Mouse (Mus musculus) kidney, adult 10 weeks (tissue): ENCODE measurements around the gene Hnrnpul2. TPM values are rescaled to one million over a fixed set of nuclear protein-coding genes. Genes with fewer than 3 reads are reported as not detected.

Experiments
- polyA plus RNA-seq: library from polyadenylated mRNA; stranded (reverse); fragments of 350-450 nt; fragmentation: Illumina TruSeq; extraction: RNeasy Lipid Tissue Mini Kit (QIAGEN cat#74804); gene quantifications from one replicate; pipeline ENCODE4 v1.2.3, GENCODE M21; 2014; ENCODE audit warnings: low read depth, low replicate concordance

Hnrnpul2 gene
- 109 TPM for polyA plus RNA-seq

GRCm38 (mm10) chr19:8819596-8820423 lies at the start of gene Hnrnpul2:
Gene Hnrnpul2, plus strand, starts transcription at chr19:8820010.

GRCm38 (mm10) chr19:8770567-8771270 lies 49.1 kb upstream of the Hnrnpul2 start, which contains the start of gene Tmem223:
Gene Tmem223, plus strand, starts transcription at chr19:8770996.

DNA sequence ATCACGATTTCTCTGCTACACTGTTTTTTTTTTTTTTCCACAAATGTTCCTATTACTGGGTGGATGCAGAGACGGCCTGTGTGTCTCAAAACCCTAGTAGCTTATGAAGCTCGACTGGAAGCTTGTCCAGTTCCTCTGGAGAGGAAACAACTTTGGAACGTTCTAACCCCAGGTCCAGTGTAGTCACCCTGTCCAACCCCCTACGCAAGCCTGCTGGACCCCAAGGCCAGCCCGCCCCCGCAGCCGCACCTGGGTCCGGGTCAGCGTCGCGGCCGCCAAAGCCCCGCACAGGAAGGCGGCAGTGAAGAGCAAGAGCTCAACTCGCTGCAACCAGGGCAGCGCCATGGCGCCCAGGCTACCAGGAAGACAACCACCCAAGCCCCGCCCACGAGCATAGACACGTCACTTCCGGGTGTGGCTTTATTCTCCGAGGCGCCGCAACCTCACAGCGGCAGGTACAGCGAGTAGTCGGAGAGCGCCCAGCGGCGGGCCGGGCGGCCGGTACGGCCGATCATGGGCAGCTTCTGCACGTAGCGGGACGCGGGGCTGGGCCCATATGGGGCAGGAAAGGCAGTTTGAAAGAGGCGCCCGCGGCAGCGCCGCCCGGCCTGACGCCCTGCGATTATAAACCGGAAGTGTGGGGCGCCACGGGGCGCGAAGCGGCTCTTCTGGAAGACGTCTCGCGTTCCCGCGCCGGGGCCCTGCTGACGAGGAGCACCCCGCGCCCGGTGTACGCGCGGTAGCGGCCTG lies 45.5 kb upstream of the Hnrnpul2 start, which contains the start of gene Tmem179b:
TSS of gene Tmem179b (minus strand) at position 382 of the 750 bp plus-strand sequence.

GRCm38 (mm10) chr19:8786008-8786781 lies 33.6 kb upstream of the Hnrnpul2 start, which contains the start of gene Taf6l:
Gene Taf6l, minus strand, starts transcription at chr19:8786417.

DNA sequence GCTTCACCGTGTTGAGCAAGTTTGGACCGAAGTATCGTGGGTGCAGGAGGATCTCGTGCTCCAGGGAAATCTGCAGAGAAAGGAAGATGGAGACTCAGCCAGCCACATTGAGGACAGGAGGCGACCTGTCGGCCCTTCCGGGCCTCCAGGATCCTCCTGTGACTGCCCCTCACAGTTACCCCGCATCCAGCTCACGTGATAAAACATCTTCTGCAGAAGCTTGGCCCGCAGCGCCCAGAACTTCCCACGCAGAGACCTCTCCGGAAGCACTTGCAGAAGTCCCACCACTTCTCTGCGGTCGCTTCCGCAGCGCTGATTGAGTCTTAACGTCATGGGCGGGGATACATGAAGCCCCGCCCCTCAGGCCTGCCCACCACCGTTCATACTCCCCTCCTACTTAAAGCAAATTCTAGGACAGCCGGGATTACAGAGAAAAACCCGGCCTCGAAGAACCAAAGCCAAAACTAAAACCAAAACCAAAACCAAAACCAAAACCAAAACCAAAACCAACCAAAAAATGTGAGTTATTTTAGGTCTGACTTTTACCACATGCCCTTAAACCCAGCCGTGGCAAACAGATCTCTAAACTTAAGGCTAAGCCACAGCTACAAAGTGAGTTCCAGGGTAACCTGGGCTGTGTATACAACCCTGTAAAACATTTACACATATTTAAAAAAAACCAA lies 21.4 kb upstream of the Hnrnpul2 start, which contains the start of gene Polr2g:
TSS of gene Polr2g (minus strand) at position 314 of the 683 bp plus-strand sequence.

GRCm38 (mm10) chr19:8802130-8802821 lies 17.5 kb upstream of the Hnrnpul2 start, which contains the start of gene Zbtb3:
Gene Zbtb3, plus strand, starts transcription at chr19:8802555.

DNA sequence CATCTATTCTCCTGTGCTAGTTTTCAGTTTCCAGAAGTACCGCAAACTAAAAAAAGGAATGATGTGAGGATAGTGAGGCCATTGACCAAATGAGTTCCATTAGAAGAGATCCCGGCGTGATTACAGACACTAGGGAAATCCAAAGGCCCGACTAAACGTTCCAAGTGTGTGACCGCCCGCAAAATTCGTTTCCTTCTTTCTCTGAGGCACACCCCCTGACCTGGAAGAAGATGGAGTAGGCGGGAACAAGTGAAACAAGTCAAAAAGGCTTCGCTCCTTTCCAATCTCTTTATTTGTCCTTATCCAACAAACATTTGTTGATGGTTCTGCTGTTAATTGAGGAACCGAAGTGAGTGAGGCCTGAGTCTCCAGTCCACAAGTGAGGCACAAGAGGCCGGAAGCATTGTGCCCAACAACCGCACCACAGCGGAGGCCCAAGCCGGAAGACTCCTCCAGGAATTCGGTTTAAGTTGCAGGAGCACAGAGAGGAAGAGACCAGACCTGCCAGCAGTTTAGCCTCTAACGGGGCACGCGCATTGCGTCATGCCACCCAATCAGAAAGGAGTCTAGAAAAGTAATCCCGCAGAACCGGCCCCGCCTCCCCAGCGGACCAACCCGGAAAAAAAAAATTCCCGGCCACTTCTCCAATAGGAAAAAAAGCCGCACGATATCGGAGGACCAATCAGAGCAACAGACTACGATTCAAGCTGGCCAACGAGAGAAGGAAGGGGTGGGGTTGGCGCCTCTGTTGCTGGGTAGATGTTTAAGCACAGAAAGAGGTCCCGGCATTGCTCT lies 812 bp upstream of the Hnrnpul2 start, which contains the start of gene Ttc9c:
TSS of gene Ttc9c (minus strand) at position 533 of the 795 bp plus-strand sequence.

DNA sequence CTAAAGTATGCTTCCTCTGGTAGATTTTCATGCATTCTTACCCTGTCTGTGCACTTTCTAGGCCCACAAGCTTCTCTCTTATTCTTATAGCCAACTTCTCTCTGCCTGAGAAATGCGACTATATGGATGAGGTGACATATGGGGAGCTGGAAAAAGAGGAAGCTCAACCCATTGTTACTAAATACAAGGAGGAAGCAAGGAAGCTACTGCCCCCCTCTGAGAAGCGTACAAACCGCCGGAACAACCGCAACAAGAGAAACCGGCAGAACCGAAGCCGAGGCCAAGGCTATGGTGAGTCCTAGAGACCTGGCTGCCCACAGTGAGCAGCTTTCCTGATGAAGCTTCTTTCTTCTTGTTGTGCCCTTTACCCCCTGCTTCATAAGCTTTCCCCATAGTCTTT lies 9.8 kb downstream of the Hnrnpul2 start, which contains the start of gene AC129217.1:
TSS of gene AC129217.1 (plus strand) at position 114 of the 400 bp plus-strand sequence.

DNA sequence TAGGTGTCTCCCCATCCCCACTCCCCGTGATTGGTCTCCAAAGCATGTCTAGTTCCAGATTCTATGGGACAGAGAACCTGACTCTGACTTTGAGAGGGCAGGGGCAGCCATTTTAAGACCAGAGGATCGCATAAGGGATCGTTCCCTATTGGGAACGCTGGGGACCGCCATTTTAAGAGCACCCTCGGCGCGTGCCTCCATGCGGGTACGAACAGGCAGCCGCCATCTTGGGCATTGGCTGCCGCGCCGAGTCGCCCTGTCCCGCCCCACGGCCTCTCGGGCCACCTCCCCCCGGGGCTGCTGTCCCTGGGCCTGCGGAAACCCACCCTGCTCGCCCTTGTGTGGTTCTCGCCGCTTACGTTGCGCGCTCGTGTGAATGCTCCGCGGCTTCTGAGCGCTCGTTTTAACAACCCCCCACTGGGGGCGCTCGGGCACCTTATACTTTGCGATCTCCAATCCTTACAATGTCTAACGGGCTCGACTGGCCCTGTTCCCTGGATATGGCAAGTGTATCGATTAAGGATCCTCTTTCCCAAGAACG lies 17.5 kb downstream of the Hnrnpul2 start, which contains the start of gene Bscl2:
TSS of gene Bscl2 (plus strand) at position 217 of the 541 bp plus-strand sequence.

GRCm38 (mm10) chr19:8839103-8839907 lies 19.5 kb downstream of the Hnrnpul2 start, which contains the start of gene Gng3:
Gene Gng3, minus strand, starts transcription at chr19:8839194.

GRCm38 (mm10) chr19:8850402-8850901 lies 30.6 kb downstream of the Hnrnpul2 start, which contains the start of gene Lrrn4cl:
Gene Lrrn4cl, plus strand, starts transcription at chr19:8850768.

GRCm38 (mm10) chr19:8871267-8872186 lies 51.7 kb downstream of the Hnrnpul2 start, which contains the start of gene Ubxn1:
Gene Ubxn1, plus strand, starts transcription at chr19:8871496.

DNA sequence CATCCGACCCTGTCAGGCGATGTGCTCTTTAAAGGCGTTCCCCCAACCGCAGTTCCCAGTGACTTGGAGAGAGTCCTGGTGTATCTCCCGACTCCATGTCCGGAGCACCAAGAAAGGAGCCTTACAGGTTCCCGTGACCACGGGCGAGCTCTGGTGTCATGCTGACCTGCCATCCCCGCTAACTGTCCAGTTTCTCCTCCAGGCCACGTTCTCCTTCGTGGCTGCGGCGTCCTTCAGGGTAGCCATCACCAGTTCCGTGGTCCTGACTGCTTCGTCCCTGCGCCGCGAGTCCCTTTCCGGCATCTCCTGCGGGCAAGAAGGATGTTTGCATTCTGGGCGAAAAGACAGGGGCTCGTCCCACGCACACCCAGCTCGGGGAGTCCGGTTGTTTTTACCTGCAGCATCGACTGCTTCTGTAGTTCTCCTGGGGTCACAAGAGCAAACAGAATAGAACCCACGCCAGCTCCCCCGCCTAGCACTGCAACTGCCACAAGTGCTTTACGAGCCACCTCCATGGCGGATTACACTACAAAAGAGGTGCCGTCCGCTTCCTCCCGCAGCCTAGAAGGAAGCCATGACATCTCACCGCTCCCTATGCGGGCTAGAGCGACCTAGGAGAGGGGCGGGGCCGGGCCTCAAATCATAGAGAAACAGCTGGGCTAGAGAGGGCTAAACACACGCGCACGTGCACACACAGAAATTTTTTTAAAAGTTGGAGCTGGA lies 60.7 kb downstream of the Hnrnpul2 start, which contains the start of gene Uqcc3:
TSS of gene Uqcc3 (minus strand) at position 613 of the 723 bp plus-strand sequence.

GRCm38 (mm10) chr19:8883616-8884015 lies 63.8 kb downstream of the Hnrnpul2 start, which contains the start of the genes Lbhd1 and Gm49403:
Gene Lbhd1, plus strand, starts transcription at chr19:8883732.
Gene Gm49403, plus strand, starts transcription at chr19:8883930.

